ENCODE assay signal across 8 mouse cellular contexts in genomic region chr8:70607898-70608748, GRCm38 (mm10). TPM values are rescaled to one million over a fixed set of nuclear protein-coding genes. Genes with fewer than 3 reads are reported as not detected.
DNase-seq lines count a peak whose midpoint lies in the region; ATAC-seq and TF ChIP-seq lines count a peak whose summit lies in the region.

No protein-coding gene starts in this region.

- H3K9ac ChIP-seq in liver, postnatal 0 days (replicated peaks) = peak overlapping the region; percentile 83

- no peaks in the 10 kb centered on the region for H3K9me3 ChIP-seq in liver, postnatal 0 days (ENCODE audit: low read length)

- H3K4me3 ChIP-seq in kidney, adult 2 months (ENCODE audit: insufficient read depth, low read depth, low read length) = peak overlapping the region; percentile 87
- peak overlapping the region; percentile 74 for H3K4me3 ChIP-seq in liver, postnatal 0 days (ENCODE audit: low read depth, low read length)

- no peaks in the 10 kb centered on the region for H3K36me3 ChIP-seq in kidney, adult 2 months (ENCODE audit: control insufficient read depth, insufficient read depth, low read length)
- H3K36me3 ChIP-seq in liver, postnatal 0 days (replicated peaks; ENCODE audit: insufficient read depth, low read length) = no peaks in the 10 kb centered on the region

- TF ChIP-seq EP300 in liver, postnatal 0 days (IDR thresholded peaks at IDR 0.05; ENCODE audit: low read depth) = no peak

- peak; percentile 16 for ATAC-seq in CD4-positive, CD25-positive, alpha-beta regulatory T cell, adult 4 months
- ATAC-seq in liver, postnatal 0 days = peak; percentile 14
- ATAC-seq in activated CD4-positive, CD25-positive, alpha-beta regulatory T cell, adult 4 months = no peak

- TF ChIP-seq POLR2A in kidney, adult 2 months (IDR thresholded peaks at IDR 0.05; ENCODE audit: low read depth, low read length) = no peak

- no peak for TF ChIP-seq CTCF in kidney, adult 2 months (conservative IDR thresholded peaks at IDR 0.05; ENCODE audit: insufficient read depth, insufficient read length, low read depth, low read length)
- no peak for TF ChIP-seq CTCF in liver, postnatal 0 days (IDR thresholded peaks at IDR 0.05; ENCODE audit: low read depth)

- DNase-seq in 3134 (ENCODE audit: extremely low read depth, insufficient read length, low spot score) = peak; percentile 91
- peak; percentile 73 for DNase-seq in cerebellum, adult 9-11 months
- DNase-seq in heart, adult 8-10 months (ENCODE audit: low spot score) = peak; percentile 58
- peak; percentile 58 for DNase-seq in kidney, adult 2 months
- peak; percentile 61 for DNase-seq in liver, postnatal 0 days
- peak; percentile 57 for DNase-seq in retina, embryonic 14.5 days (ENCODE audit: low spot score)

- 2% methylated on average over 84 of the region's 84 CpGs for WGBS in kidney, adult 2 months
- under 1% methylated on average over 80 of the region's 84 CpGs for WGBS in liver, postnatal 0 days (ENCODE audit: insufficient replicate concordance)

- peak overlapping the region; percentile 86 for H3K27ac ChIP-seq in kidney, adult 2 months (ENCODE audit: insufficient read depth, low read depth, low read length)
- peak overlapping the region; percentile 96 for H3K27ac ChIP-seq in liver, postnatal 0 days (ENCODE audit: low read depth)

- H3K27me3 ChIP-seq in kidney, adult 2 months (replicated peaks; ENCODE audit: control insufficient read depth, insufficient read depth, low read length) = no peaks in the 10 kb centered on the region
- H3K27me3 ChIP-seq in liver, postnatal 0 days (ENCODE audit: insufficient read depth, low read length) = peaks cover 6% of the 10 kb centered on the region; the same call in 1 of the 2 replicates

- H3K4me1 ChIP-seq in kidney, adult 2 months (ENCODE audit: control insufficient read depth, insufficient read depth, low read length) = peaks cover 11% of the 10 kb centered on the region; the same call in 1 of the 2 replicates
- peaks cover 44% of the 10 kb centered on the region for H3K4me1 ChIP-seq in liver, postnatal 0 days (ENCODE audit: insufficient read depth)

- peak overlapping the region; percentile 88 for H3K4me2 ChIP-seq in liver, postnatal 0 days (ENCODE audit: low read depth, low read length)

RNA-seq across cellular contexts. Expression of gene Ssbp4, which starts 0.5 kb away (rescaled TPM):
- 10 to 100 TPM in 1 of 2 experiments, 1 to 10 TPM in 1; 5.9 to 15.0 TPM for polyA plus RNA-seq in CD4-positive, CD25-positive, alpha-beta regulatory T cell, adult 4 months (2017; shearing (Covaris generic))
- 10 to 100 TPM; 29.1 to 34.1 (median 31.3) TPM for total RNA-seq in heart, adult 8-10 months (2022)
- polyA plus RNA-seq in kidney, adult 2 months (2012; rRNA removed) = 84.9 and 123 TPM in 2 replicates
- polyA plus RNA-seq in liver, postnatal 0 days (2015; fragmentation: Nextera tagmentation; extraction: Ambion mirVana) = 32.5 and 35.4 TPM in 2 replicates
- 10 to 100 TPM; 15.8 to 17.7 TPM for polyA plus RNA-seq in activated CD4-positive, CD25-positive, alpha-beta regulatory T cell, adult 4 months (2017; shearing (Covaris generic))

RNA-seq across cellular contexts. Expression of gene Lrrc25, which starts 7.8 kb away (rescaled TPM):
- under 1 TPM; 0.43 to 0.89 TPM for polyA plus RNA-seq in CD4-positive, CD25-positive, alpha-beta regulatory T cell, adult 4 months (2017; shearing (Covaris generic))
- 1 to 10 TPM; 1.4 to 2.3 (median 1.8) TPM for total RNA-seq in heart, adult 8-10 months (2022)
- polyA plus RNA-seq in kidney, adult 2 months (2012; rRNA removed) = 3.2 and 3.5 TPM in 2 replicates
- polyA plus RNA-seq in liver, postnatal 0 days (2015; fragmentation: Nextera tagmentation; extraction: Ambion mirVana) = 9.8 and 10.4 TPM in 2 replicates
- polyA plus RNA-seq in activated CD4-positive, CD25-positive, alpha-beta regulatory T cell, adult 4 months (2017; shearing (Covaris generic)) = 1 to 10 TPM in 1 of 2 experiments, under 1 TPM in 1; 0.54 to 1.0 TPM

RNA-seq across cellular contexts. Expression of gene Isyna1, which starts 13.9 kb away (rescaled TPM):
- 10 to 100 TPM; 26.0 to 58.7 TPM for polyA plus RNA-seq in CD4-positive, CD25-positive, alpha-beta regulatory T cell, adult 4 months (2017; shearing (Covaris generic))
- total RNA-seq in heart, adult 8-10 months (2022) = 10 to 100 TPM; 15.5 to 37.5 (median 23.7) TPM
- polyA plus RNA-seq in kidney, adult 2 months (2012; rRNA removed) = 127 and 159 TPM in 2 replicates
- polyA plus RNA-seq in liver, postnatal 0 days (2015; fragmentation: Nextera tagmentation; extraction: Ambion mirVana) = 18.8 and 21.6 TPM in 2 replicates
- polyA plus RNA-seq in activated CD4-positive, CD25-positive, alpha-beta regulatory T cell, adult 4 months (2017; shearing (Covaris generic)) = 10 to 100 TPM; 19.3 to 44.6 TPM

RNA-seq across cellular contexts. Expression of gene Gdf15, which starts 24.1 kb away (rescaled TPM):
- not detected for polyA plus RNA-seq in CD4-positive, CD25-positive, alpha-beta regulatory T cell, adult 4 months (2017; shearing (Covaris generic))
- total RNA-seq in heart, adult 8-10 months (2022) = 1 to 10 TPM in 2 of 4 experiments, under 1 TPM in 2; 0.69 to 1.9 (median 1.2) TPM
- polyA plus RNA-seq in kidney, adult 2 months (2012; rRNA removed) = 11.2 and 17.8 TPM in 2 replicates
- 2.1 and 2.3 TPM in 2 replicates for polyA plus RNA-seq in liver, postnatal 0 days (2015; fragmentation: Nextera tagmentation; extraction: Ambion mirVana)
- polyA plus RNA-seq in activated CD4-positive, CD25-positive, alpha-beta regulatory T cell, adult 4 months (2017; shearing (Covaris generic)) = not detected

RNA-seq across cellular contexts. Expression of gene Pgpep1, which starts 52.1 kb away (rescaled TPM):
- 1 to 10 TPM; 7.0 to 9.5 TPM for polyA plus RNA-seq in CD4-positive, CD25-positive, alpha-beta regulatory T cell, adult 4 months (2017; shearing (Covaris generic))
- 10 to 100 TPM; 40.0 to 57.7 (median 44.4) TPM for total RNA-seq in heart, adult 8-10 months (2022)
- polyA plus RNA-seq in kidney, adult 2 months (2012; rRNA removed) = 296 TPM in 2 replicates
- polyA plus RNA-seq in liver, postnatal 0 days (2015; fragmentation: Nextera tagmentation; extraction: Ambion mirVana) = 31.0 and 32.2 TPM in 2 replicates
- 1 to 10 TPM; 7.1 to 7.4 TPM for polyA plus RNA-seq in activated CD4-positive, CD25-positive, alpha-beta regulatory T cell, adult 4 months (2017; shearing (Covaris generic))
